Mouse (Mus musculus): ENCODE data around the gene Yy1. TPM values are rescaled to one million over a fixed set of nuclear protein-coding genes. Genes with fewer than 3 reads are reported as not detected.

The Yy1 gene
- polyA plus RNA-seq, 1 experiment: 37.8 TPM

DNA sequence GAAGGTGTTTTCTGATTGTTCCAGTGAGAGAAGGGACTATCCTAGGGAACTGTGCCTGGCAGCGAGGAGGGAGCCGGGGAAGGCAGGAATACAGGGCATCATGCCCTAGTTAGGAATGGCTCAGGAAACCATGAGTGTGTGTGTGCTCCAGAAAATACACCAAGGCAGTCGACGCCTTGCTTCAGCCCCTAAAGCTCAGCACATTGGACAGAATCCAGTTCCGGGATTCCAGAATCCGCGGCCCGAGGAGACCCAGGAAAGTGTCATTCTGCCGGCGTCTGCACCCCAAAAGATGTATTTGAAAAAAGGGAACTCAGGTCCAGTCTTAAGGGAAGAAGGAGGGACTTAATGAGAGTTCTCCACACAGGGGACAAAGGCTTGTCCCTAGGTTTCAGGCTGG, 26.5 kb upstream of the Yy1 start:
- WGBS: 3% methylated on average over 10 of the region's 10 CpGs
- DNase-seq: no peak

DNA sequence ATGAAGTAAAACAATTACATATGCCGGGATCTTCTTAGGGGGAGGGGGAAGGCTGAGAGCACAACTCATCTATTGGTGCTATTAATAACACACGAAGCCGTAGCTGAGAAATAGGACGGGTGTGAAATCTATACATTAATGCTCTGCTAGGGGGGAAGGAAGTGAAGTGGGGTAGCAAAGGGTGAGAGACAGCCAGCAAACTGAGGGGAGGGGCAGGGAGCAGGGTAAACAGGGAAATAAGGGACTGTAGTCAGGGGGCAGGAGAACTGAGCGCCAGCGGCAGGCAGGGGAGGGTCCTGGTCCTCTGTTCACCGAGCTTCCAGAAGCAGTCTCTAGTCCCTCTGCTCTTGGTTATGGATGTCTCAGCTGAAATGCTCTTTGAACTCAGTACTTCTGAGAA, 25.9 kb upstream of the Yy1 start:
- TF ChIP-seq POLR2A (IDR thresholded peaks at IDR 0.05; ENCODE audit: control insufficient read depth, extremely low read depth, insufficient read depth, low read length, poor library complexity) (no peak), CTCF (IDR thresholded peaks at IDR 0.05; ENCODE audit: borderline replicate concordance, control insufficient read depth, extremely low read depth, insufficient read depth, low read length, poor library complexity) (no peak)
- H3K27ac ChIP-seq (ENCODE audit: control insufficient read depth, insufficient read depth, low read length): peak overlapping the region; percentile 98
- H3K27me3 ChIP-seq (ENCODE audit: control insufficient read depth, insufficient read depth, low read length): no peaks in the 10 kb centered on the region
- peaks cover 29% of the 10 kb centered on the region for H3K4me1 ChIP-seq (replicated peaks; ENCODE audit: control insufficient read depth, insufficient read depth, low read length)
- no peak overlapping the region for H3K4me3 ChIP-seq (ENCODE audit: control insufficient read depth, insufficient read depth, low read length)
- H3K36me3 ChIP-seq (ENCODE audit: control insufficient read depth, insufficient read depth, low read length): no peaks in the 10 kb centered on the region
- 8% methylated on average over 7 of the region's 7 CpGs for WGBS
- no peak for DNase-seq

More for the DNA sequence above, 26.5 kb upstream of the Yy1 start:
- TF ChIP-seq POLR2A (IDR thresholded peaks at IDR 0.05; ENCODE audit: control insufficient read depth, extremely low read depth, insufficient read depth, low read length, poor library complexity) (no peak), CTCF (IDR thresholded peaks at IDR 0.05; ENCODE audit: borderline replicate concordance, control insufficient read depth, extremely low read depth, insufficient read depth, low read length, poor library complexity) (no peak)
- Histone ChIP-seq H3K36me3 (ENCODE audit: control insufficient read depth, insufficient read depth, low read length) (no peaks in the 10 kb centered on the region), H3K27ac (ENCODE audit: control insufficient read depth, insufficient read depth, low read length) (peak overlapping the region; percentile 98), H3K27me3 (ENCODE audit: control insufficient read depth, insufficient read depth, low read length) (no peaks in the 10 kb centered on the region), H3K4me3 (ENCODE audit: control insufficient read depth, insufficient read depth, low read length) (peak overlapping the region; percentile 79), H3K4me1 (replicated peaks; ENCODE audit: control insufficient read depth, insufficient read depth, low read length) (peaks cover 34% of the 10 kb centered on the region)

DNA sequence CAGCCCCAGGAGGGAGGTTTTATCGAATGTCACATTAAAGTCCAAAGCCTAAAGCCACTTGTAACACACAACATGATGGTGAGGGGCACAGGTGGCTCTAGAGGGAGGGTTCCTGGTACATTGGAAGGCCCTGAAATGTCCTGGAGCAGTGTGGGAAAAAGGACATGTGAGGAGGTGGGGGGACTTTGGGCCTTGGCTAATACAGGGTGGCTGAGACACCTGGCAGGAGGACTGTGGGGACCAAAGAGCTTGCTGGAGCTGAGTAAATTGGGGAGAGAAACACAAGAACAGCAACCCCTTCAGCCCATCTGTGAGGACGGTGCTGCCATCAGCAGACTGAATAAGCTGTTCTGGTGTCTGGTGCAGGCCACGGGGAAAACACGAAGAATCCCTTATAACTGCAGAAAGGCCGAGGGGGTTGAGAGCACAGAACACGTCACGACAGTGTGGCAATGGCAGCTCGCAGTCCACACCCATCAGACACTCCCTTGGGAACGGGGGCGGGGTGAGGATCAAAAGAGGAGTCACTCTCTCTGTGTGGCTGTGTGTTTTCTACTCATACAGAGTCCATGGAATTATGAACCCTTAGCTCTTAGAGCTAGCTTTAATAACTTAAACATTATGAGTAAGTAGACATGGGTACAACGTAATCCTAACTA, 24.4 kb upstream of the Yy1 start:
- Histone ChIP-seq H3K4me3 (ENCODE audit: control insufficient read depth, insufficient read depth, low read length) (no peak overlapping the region), H3K27ac (ENCODE audit: control insufficient read depth, insufficient read depth, low read length) (no peak overlapping the region), H3K27me3 (ENCODE audit: control insufficient read depth, insufficient read depth, low read length) (no peaks in the 10 kb centered on the region), H3K36me3 (ENCODE audit: control insufficient read depth, insufficient read depth, low read length) (no peaks in the 10 kb centered on the region), H3K4me1 (replicated peaks; ENCODE audit: control insufficient read depth, insufficient read depth, low read length) (peaks cover 21% of the 10 kb centered on the region)
- TF ChIP-seq POLR2A (IDR thresholded peaks at IDR 0.05; ENCODE audit: control insufficient read depth, extremely low read depth, insufficient read depth, low read length, poor library complexity) (no peak), CTCF (IDR thresholded peaks at IDR 0.05; ENCODE audit: borderline replicate concordance, control insufficient read depth, extremely low read depth, insufficient read depth, low read length, poor library complexity) (no peak)
- WGBS: 91% methylated on average over 11 of the region's 11 CpGs
- no peak for DNase-seq

DNA sequence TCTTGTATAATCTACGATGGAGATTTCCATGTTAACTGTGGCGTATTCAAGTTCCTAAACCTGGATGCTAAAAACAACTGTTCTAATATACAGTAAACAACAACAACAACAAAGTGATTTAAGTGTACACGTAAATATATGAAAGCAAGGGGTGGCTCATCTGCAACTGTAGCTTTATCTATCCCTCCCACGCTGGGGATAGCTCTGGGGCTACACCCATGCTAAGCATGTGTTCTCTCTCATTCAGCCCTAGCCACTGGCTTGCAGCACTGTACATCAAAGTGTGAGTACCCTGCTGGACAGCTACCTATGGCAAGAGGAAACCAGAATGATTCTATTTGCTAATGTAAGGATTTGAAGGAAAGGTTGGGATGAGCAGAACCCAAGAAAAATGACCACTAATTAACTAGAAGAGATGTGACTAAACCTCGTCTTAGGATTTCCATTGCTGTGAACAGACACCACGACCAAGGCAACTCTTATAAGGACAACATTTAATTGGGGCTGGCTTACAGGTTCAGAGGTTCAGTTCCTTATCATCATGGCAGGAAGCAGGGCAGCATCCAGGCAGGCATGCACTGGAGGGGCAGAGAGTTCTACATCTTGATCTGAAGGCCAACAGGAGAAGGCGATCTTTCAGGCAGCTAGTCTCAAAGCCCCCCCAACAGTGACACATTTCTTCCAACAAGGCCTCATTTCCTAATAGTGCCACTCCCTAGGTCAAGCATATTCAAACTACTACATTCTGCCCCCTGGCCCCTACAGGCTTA, 12.5 kb upstream of the Yy1 start:
- no peak overlapping the region for H3K4me3 ChIP-seq (ENCODE audit: control insufficient read depth, insufficient read depth, low read length)
- TF ChIP-seq POLR2A (IDR thresholded peaks at IDR 0.05; ENCODE audit: control insufficient read depth, extremely low read depth, insufficient read depth, low read length, poor library complexity) (no peak), CTCF (IDR thresholded peaks at IDR 0.05; ENCODE audit: borderline replicate concordance, control insufficient read depth, extremely low read depth, insufficient read depth, low read length, poor library complexity) (no peak)
- WGBS: 97% methylated on average over 7 of the region's 7 CpGs
- H3K27me3 ChIP-seq (ENCODE audit: control insufficient read depth, insufficient read depth, low read length): no peaks in the 10 kb centered on the region
- H3K36me3 ChIP-seq (ENCODE audit: control insufficient read depth, insufficient read depth, low read length): peaks cover 9% of the 10 kb centered on the region; the same call in 1 of the 2 replicates
- peaks cover 3% of the 10 kb centered on the region for H3K4me1 ChIP-seq (replicated peaks; ENCODE audit: control insufficient read depth, insufficient read depth, low read length)
- no peak for DNase-seq
- H3K27ac ChIP-seq (ENCODE audit: control insufficient read depth, insufficient read depth, low read length): no peak overlapping the region

DNA sequence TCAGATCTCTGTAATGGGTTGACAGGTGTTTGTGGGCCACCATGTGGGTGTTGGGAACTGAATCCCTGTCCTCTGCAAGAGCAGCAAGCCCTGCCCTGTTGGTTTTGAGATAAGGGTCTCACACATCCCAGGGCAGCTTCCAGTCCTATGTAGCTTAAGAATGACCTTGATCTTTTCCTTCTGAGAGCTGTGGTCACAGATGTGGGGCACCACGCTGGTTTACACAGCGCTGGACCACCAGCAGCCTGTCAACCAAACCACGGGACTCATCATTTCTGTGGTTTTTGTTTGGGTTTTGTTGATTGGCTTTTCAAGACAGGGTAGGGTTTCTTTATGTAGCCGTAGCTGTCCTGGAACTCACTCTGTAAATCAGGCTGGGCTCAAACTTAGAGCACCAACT, 7.6 kb upstream of the Yy1 start:
- peaks cover 6% of the 10 kb centered on the region for H3K4me1 ChIP-seq (replicated peaks; ENCODE audit: control insufficient read depth, insufficient read depth, low read length)
- H3K27ac ChIP-seq (ENCODE audit: control insufficient read depth, insufficient read depth, low read length): no peak overlapping the region
- H3K4me3 ChIP-seq (ENCODE audit: control insufficient read depth, insufficient read depth, low read length): no peak overlapping the region
- DNase-seq: no peak
- WGBS: 20% methylated on average over 4 of the region's 4 CpGs
- TF ChIP-seq POLR2A (IDR thresholded peaks at IDR 0.05; ENCODE audit: control insufficient read depth, extremely low read depth, insufficient read depth, low read length, poor library complexity): no peak
- TF ChIP-seq CTCF (IDR thresholded peaks at IDR 0.05; ENCODE audit: borderline replicate concordance, control insufficient read depth, extremely low read depth, insufficient read depth, low read length, poor library complexity): no peak
- H3K27me3 ChIP-seq (ENCODE audit: control insufficient read depth, insufficient read depth, low read length): no peaks in the 10 kb centered on the region
- H3K36me3 ChIP-seq (ENCODE audit: control insufficient read depth, insufficient read depth, low read length): no peaks in the 10 kb centered on the region

DNA sequence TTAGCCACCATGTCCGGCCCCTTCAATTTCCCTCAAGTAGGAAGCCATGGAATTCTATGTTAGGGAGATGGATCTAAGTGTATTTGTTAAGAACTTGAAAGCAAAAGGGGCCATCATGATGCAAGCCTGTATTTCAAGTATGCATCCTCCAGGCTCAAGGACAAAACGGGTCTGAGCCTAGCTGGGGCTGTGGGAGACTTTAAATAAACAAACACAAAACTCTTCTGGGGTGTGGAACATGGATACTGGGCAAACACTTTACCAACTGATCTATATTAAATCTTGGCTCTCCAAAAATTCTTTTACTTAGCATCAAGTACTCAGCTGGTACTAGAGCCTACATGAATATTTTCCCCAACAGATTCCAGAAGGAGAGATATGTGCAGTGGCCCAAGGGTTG, 5.4 kb upstream of the Yy1 start:
- H3K4me1 ChIP-seq (replicated peaks; ENCODE audit: control insufficient read depth, insufficient read depth, low read length): peaks cover 8% of the 10 kb centered on the region
- no peak overlapping the region for H3K27ac ChIP-seq (ENCODE audit: control insufficient read depth, insufficient read depth, low read length)
- TF ChIP-seq CTCF (IDR thresholded peaks at IDR 0.05; ENCODE audit: borderline replicate concordance, control insufficient read depth, extremely low read depth, insufficient read depth, low read length, poor library complexity) (no peak), POLR2A (IDR thresholded peaks at IDR 0.05; ENCODE audit: control insufficient read depth, extremely low read depth, insufficient read depth, low read length, poor library complexity) (no peak)
- DNase-seq: no peak
- no peak overlapping the region for H3K4me3 ChIP-seq (ENCODE audit: control insufficient read depth, insufficient read depth, low read length)
- H3K27me3 ChIP-seq (ENCODE audit: control insufficient read depth, insufficient read depth, low read length): no peaks in the 10 kb centered on the region
- WGBS: 96% methylated on average over 2 of the region's 2 CpGs
- no peaks in the 10 kb centered on the region for H3K36me3 ChIP-seq (ENCODE audit: control insufficient read depth, insufficient read depth, low read length)

Data from thymus, adult 2 months (tissue).